Mouse (Mus musculus): ENCODE results near the gene Dhdds. TPM values are rescaled to one million over a fixed set of nuclear protein-coding genes. Genes with fewer than 3 reads are reported as not detected.
"Not testable (repeated sequence)": the region's sequence is repeated elsewhere in the genome, so short reads cannot be mapped to it uniquely, and the experiment has no call there.

Gene Dhdds
- total RNA-seq, 1 experiment, result 20.9 TPM

GRCm38 (mm10) chr4:133988289-133988688 is 12.4 kb downstream of the Dhdds start:
- H3K9me3 ChIP-seq (ENCODE audit: control insufficient read depth, insufficient read depth, low read depth, low read length); DNase-seq (ENCODE audit: low read depth, low spot score); H3K4me1 ChIP-seq (ENCODE audit: control insufficient read depth in 2 of 2, insufficient read depth in 2 of 2, low read length in 2 of 2, poor library complexity in 1 of 2); H3K4me3 ChIP-seq (ENCODE audit: insufficient read depth in 1 of 2, low read depth in 1 of 2, low read length in 2 of 2, poor library complexity in 1 of 2, severe bottlenecking in 1 of 2); in situ Hi-C loops (cut with MboI; ENCODE audit: low sequenced_read_pairs in 2 of 2, unreplicated experiment in 2 of 2); H3K9ac ChIP-seq (ENCODE audit: insufficient read depth, low read depth, low read length, poor library complexity, severe bottlenecking); H3K27ac ChIP-seq (ENCODE audit: insufficient read depth, low read depth, low read length, poor library complexity, severe bottlenecking): not testable (repeated sequence)
- H3K36me3 ChIP-seq (ENCODE audit: control insufficient read depth, insufficient read depth, low read length, poor library complexity, severe bottlenecking), result peaks cover 18% of the 10 kb centered on the region
- peak; percentile 56; the same call in 1 of the 2 replicates for TF ChIP-seq ZNF384 (IDR thresholded peaks at IDR 0.05; ENCODE audit: low read depth, low read length)

DNA sequence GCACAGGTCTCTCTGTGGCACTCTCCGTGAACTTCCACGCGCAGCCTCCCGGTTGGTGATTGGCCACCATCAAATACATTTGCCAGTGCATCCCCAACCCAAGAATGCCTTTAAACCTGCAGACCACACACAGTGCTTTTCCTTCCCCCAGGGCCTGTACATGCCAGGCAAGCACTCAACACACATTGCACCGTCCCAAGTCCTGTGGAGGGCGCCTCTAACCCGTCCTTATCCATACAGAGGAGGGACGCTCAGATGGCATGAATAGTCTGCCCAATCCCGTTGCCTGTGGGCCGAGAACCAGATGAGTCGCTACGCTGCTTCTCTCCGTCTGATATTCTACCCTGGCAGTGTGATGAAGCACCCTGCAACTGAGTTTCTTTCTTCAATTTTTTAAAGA is 17.8 kb downstream of the Dhdds start:
- in situ Hi-C loops (cut with MboI; ENCODE audit: low sequenced_read_pairs in 2 of 2, unreplicated experiment in 2 of 2), result no loop called here
- Histone ChIP-seq H3K27ac (ENCODE audit: insufficient read depth, low read depth, low read length, poor library complexity, severe bottlenecking) (no peak overlapping the region), H3K4me1 (ENCODE audit: control insufficient read depth in 2 of 2, insufficient read depth in 2 of 2, low read length in 2 of 2, poor library complexity in 1 of 2) (no peaks in the 10 kb centered on the region; a peak in 1 of 4 replicates), H3K36me3 (ENCODE audit: control insufficient read depth, insufficient read depth, low read length, poor library complexity, severe bottlenecking) (peaks cover 25% of the 10 kb centered on the region), H3K4me3 (ENCODE audit: insufficient read depth in 1 of 2, low read depth in 1 of 2, low read length in 2 of 2, poor library complexity in 1 of 2, severe bottlenecking in 1 of 2) (no peak overlapping the region), H3K9me3 (ENCODE audit: control insufficient read depth, insufficient read depth, low read depth, low read length) (no peaks in the 10 kb centered on the region), H3K9ac (ENCODE audit: insufficient read depth, low read depth, low read length, poor library complexity, severe bottlenecking) (no peak overlapping the region)
- no peak for DNase-seq (ENCODE audit: low read depth, low spot score)
- TF ChIP-seq ZNF384 (IDR thresholded peaks at IDR 0.05; ENCODE audit: low read depth, low read length) (no peak), MAFK (IDR thresholded peaks at IDR 0.05; ENCODE audit: insufficient read depth, low read depth, low read length) (no peak), ZC3H11A (IDR thresholded peaks at IDR 0.05; ENCODE audit: borderline replicate concordance, low read depth, low read length) (no peak), CHD2 (IDR thresholded peaks at IDR 0.05; ENCODE audit: low read depth, low read length) (no peak), HCFC1 (IDR thresholded peaks at IDR 0.05; ENCODE audit: borderline replicate concordance, insufficient read depth, low read length) (no peak)

DNA sequence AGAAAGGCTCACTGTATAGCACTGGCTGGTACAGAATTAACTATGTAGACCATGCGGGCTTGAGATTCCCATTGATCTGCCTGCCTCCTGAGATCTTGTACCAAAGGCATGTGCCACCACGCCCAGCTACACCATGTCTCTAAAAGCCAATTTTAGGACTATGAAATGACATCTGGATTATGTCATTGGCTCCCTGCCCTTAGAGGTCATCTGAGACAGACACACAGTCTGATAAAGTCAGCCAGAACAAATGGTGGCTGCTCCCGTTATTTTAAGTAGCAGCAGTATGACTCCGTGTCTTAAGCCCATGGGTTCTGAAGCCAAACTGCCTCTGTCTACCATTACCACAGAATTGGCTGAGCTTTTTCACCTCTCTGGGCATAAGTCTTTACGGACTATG is 20.2 kb downstream of the Dhdds start:
- DNase-seq (ENCODE audit: low read depth, low spot score), result no peak
- Histone ChIP-seq H3K27ac (ENCODE audit: insufficient read depth, low read depth, low read length, poor library complexity, severe bottlenecking) (no peak overlapping the region), H3K9ac (ENCODE audit: insufficient read depth, low read depth, low read length, poor library complexity, severe bottlenecking) (no peak overlapping the region), H3K9me3 (ENCODE audit: control insufficient read depth, insufficient read depth, low read depth, low read length) (no peaks in the 10 kb centered on the region), H3K36me3 (ENCODE audit: control insufficient read depth, insufficient read depth, low read length, poor library complexity, severe bottlenecking) (peaks cover 27% of the 10 kb centered on the region; the same call in 1 of the 2 replicates), H3K4me1 (ENCODE audit: control insufficient read depth in 2 of 2, insufficient read depth in 2 of 2, low read length in 2 of 2, poor library complexity in 1 of 2) (peaks cover 0 to 2% of the 10 kb centered on the region in 2 experiments; a peak in 1 of 4 replicates), H3K4me3 (ENCODE audit: insufficient read depth in 1 of 2, low read depth in 1 of 2, low read length in 2 of 2, poor library complexity in 1 of 2, severe bottlenecking in 1 of 2) (no peak overlapping the region)
- no peak for TF ChIP-seq MAFK (IDR thresholded peaks at IDR 0.05; ENCODE audit: insufficient read depth, low read depth, low read length)
- TF ChIP-seq CHD2 (IDR thresholded peaks at IDR 0.05; ENCODE audit: low read depth, low read length), result no peak
- no peak for TF ChIP-seq HCFC1 (IDR thresholded peaks at IDR 0.05; ENCODE audit: borderline replicate concordance, insufficient read depth, low read length)
- TF ChIP-seq ZC3H11A (IDR thresholded peaks at IDR 0.05; ENCODE audit: borderline replicate concordance, low read depth, low read length), result no peak
- no peak for TF ChIP-seq ZNF384 (IDR thresholded peaks at IDR 0.05; ENCODE audit: low read depth, low read length)
- in situ Hi-C loops (cut with MboI; ENCODE audit: low sequenced_read_pairs in 2 of 2, unreplicated experiment in 2 of 2), result no loop called here

- DNase-seq (ENCODE audit: low read depth, low spot score), result no peak
- no peaks in the 10 kb centered on the region for H3K9me3 ChIP-seq (ENCODE audit: control insufficient read depth, insufficient read depth, low read depth, low read length)
- H3K4me1 ChIP-seq (ENCODE audit: control insufficient read depth in 2 of 2, insufficient read depth in 2 of 2, low read length in 2 of 2, poor library complexity in 1 of 2), result peaks cover 0 to 2% of the 10 kb centered on the region in 2 experiments; a peak in 1 of 4 replicates
- peaks cover 27% of the 10 kb centered on the region; the same call in 1 of the 2 replicates for H3K36me3 ChIP-seq (ENCODE audit: control insufficient read depth, insufficient read depth, low read length, poor library complexity, severe bottlenecking)
- TF ChIP-seq MAFK (IDR thresholded peaks at IDR 0.05; ENCODE audit: insufficient read depth, low read depth, low read length) (no peak), ZNF384 (IDR thresholded peaks at IDR 0.05; ENCODE audit: low read depth, low read length) (no peak), HCFC1 (IDR thresholded peaks at IDR 0.05; ENCODE audit: borderline replicate concordance, insufficient read depth, low read length) (no peak), CHD2 (IDR thresholded peaks at IDR 0.05; ENCODE audit: low read depth, low read length) (no peak), ZC3H11A (IDR thresholded peaks at IDR 0.05; ENCODE audit: borderline replicate concordance, low read depth, low read length) (no peak)
- no peak overlapping the region for H3K4me3 ChIP-seq (ENCODE audit: insufficient read depth in 1 of 2, low read depth in 1 of 2, low read length in 2 of 2, poor library complexity in 1 of 2, severe bottlenecking in 1 of 2)
- no peak overlapping the region for H3K27ac ChIP-seq (ENCODE audit: insufficient read depth, low read depth, low read length, poor library complexity, severe bottlenecking)
- no peak overlapping the region for H3K9ac ChIP-seq (ENCODE audit: insufficient read depth, low read depth, low read length, poor library complexity, severe bottlenecking)
- in situ Hi-C loops (cut with MboI; ENCODE audit: low sequenced_read_pairs in 2 of 2, unreplicated experiment in 2 of 2), result no loop called here
Observed at GRCm38 (mm10) chr4:133978021-133978711, 22.6 kb downstream of the Dhdds start.

Data from ES-E14 (cell line).